Mouse (Mus musculus) testis, adult 2 months (tissue): ENCODE measurements at regions not wholly inside any gene's neighbourhood (a gene's known extent, or its start where the extent isn't known, plus 50 kb on each side); places are given as distances from the start of the nearest gene placed in this dataset.

Experiments
- CTCF ChIP-seq: fragments of 200-500 bp; IDR thresholded peaks from 2 replicates; pipeline ENCODE4 v1.5.1; 2012; ENCODE audit warnings: low read depth, mild to moderate bottlenecking, inconsistent platforms, low read length, moderate library complexity; ENCODE audit not compliant: control insufficient read depth, insufficient read depth, insufficient replicate concordance
- POLR2A ChIP-seq: fragments of 200-500 bp; IDR thresholded peaks from 2 replicates; pipeline ENCODE4 v1.6.1; 2012; ENCODE audit warnings: low read depth, mild to moderate bottlenecking, inconsistent platforms, low read length, moderate library complexity; ENCODE audit not compliant: control insufficient read depth

DNA sequence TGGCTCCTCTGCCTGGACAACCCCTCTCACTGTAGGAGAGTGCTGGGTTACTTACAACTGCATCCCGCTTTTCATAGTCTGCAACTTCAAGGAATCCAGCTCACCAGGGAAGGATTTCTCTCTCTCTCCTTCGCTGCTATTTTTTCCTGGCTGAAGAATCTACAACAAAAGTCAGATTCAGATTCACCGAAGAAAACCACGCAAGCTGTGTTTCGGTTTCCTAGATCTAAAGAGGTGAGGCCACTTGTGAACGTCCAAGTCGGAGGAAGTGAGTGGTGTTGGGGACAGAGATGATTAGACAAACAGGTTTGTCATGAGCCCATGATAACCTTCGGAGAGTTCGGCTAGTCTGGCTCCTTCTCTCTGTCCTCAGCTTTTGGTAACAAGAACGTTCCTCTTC, 180.1 kb upstream of the Jmjd1c start:
- no peak for TF ChIP-seq CTCF
- no peak for TF ChIP-seq POLR2A
